Mouse (Mus musculus) right cerebral cortex, postnatal 10 days (tissue): ENCODE results near the gene Cdkn1a.
A peak's percentile ranks its signal among the peaks of the same experiment; 100 is the strongest.
"Not testable (repeated sequence)": the region's sequence is repeated elsewhere in the genome, so short reads cannot be mapped to it uniquely, and the experiment has no call there.

Experiments
- DNase-seq, 2 experiments: peaks; one replicate each; pipeline ENCODE4 v3.0.0; 2021; ENCODE audit warnings: low spot score in 2 of 2

Gene Cdkn1a

GRCm38 (mm10) chr17:29090776-29091175, at the start of gene Cdkn1a:
Gene Cdkn1a, plus strand, starts transcription at chr17:29090976.
- peak; percentile 10 to 17 for DNase-seq

- not testable (repeated sequence) for DNase-seq
These were observed 49.1 kb upstream of the Cdkn1a start for GRCm38 (mm10) chr17:29041632-29042031.

- DNase-seq: no peak
These were observed 48.2 kb upstream of the Cdkn1a start for GRCm38 (mm10) chr17:29042569-29042968.

GRCm38 (mm10) chr17:29043583-29043982, 47.2 kb upstream of the Cdkn1a start:
- no peak for DNase-seq

GRCm38 (mm10) chr17:29044146-29044924, 46.4 kb upstream of the Cdkn1a start:
- DNase-seq: no peak

GRCm38 (mm10) chr17:29044925-29045319, 45.9 kb upstream of the Cdkn1a start:
- DNase-seq: no peak

GRCm38 (mm10) chr17:29045741-29046530, 44.8 kb upstream of the Cdkn1a start:
- DNase-seq: no peak

GRCm38 (mm10) chr17:29046863-29047262, 43.9 kb upstream of the Cdkn1a start:
- no peak for DNase-seq

GRCm38 (mm10) chr17:29047697-29048514, 42.9 kb upstream of the Cdkn1a start:
- DNase-seq: no peak

GRCm38 (mm10) chr17:29048748-29049507, 41.8 kb upstream of the Cdkn1a start:
- peak; percentile 92 to 93 for DNase-seq

- no peak for DNase-seq
These were observed 41.3 kb upstream of the Cdkn1a start for GRCm38 (mm10) chr17:29049508-29049889.

GRCm38 (mm10) chr17:29049923-29050322, 40.9 kb upstream of the Cdkn1a start:
- no peak for DNase-seq

- peak in 1 of 2 experiments; percentile 50 for DNase-seq
These were observed 40.0 kb upstream of the Cdkn1a start for GRCm38 (mm10) chr17:29050791-29051190.

GRCm38 (mm10) chr17:29053067-29053466, 37.7 kb upstream of the Cdkn1a start:
- DNase-seq: no peak

GRCm38 (mm10) chr17:29053841-29054240, 36.9 kb upstream of the Cdkn1a start:
- DNase-seq: peak in 1 of 2 experiments; percentile 50

GRCm38 (mm10) chr17:29054429-29054828, 36.3 kb upstream of the Cdkn1a start:
- DNase-seq: no peak

- no peak for DNase-seq
These were observed 35.2 kb upstream of the Cdkn1a start for GRCm38 (mm10) chr17:29055586-29055985.

- no peak for DNase-seq
These were observed 34.6 kb upstream of the Cdkn1a start for GRCm38 (mm10) chr17:29056207-29056606.

- DNase-seq: no peak
These were observed 34.1 kb upstream of the Cdkn1a start for GRCm38 (mm10) chr17:29056699-29057151.

GRCm38 (mm10) chr17:29057361-29057890, 33.4 kb upstream of the Cdkn1a start:
- no peak for DNase-seq

GRCm38 (mm10) chr17:29057961-29058360, 32.8 kb upstream of the Cdkn1a start:
- DNase-seq: peak in 1 of 2 experiments; percentile 50
